Mouse (Mus musculus) Patski (cell line): ENCODE results near the gene Kif2c. TPM values are rescaled to one million over a fixed set of nuclear protein-coding genes. Genes with fewer than 3 reads are reported as not detected.

Experiments used
- ATAC-seq: fragments of 100-300 bp; one replicate; pipeline ENCODE4 v1.8.0; 2021
- CTCF ChIA-PET: fragments of 350-600 bp; sonication (Branson Sonifier 250); formaldehyde crosslinking; loops from one replicate; lab custom pipeline; 2022; ENCODE audit warnings: inconsistent platforms; lab: Charles Lee
- POLR2A ChIA-PET: fragments of 350-600 bp; sonication (Branson Sonifier 250); formaldehyde crosslinking; loops from one replicate; lab custom pipeline; 2022; ENCODE audit warnings: antibody characterized with exemption, inconsistent platforms; lab: Charles Lee
- DNase-seq: peaks from one replicate; pipeline ENCODE4 v3.0.0-alpha.2; 2011; ENCODE audit warnings: low read depth, low spot score
- H3K27me3 ChIP-seq: fragments of 371-371 bp; one replicate; pipeline ENCODE4 v1.5.1; 2021
- CTCF ChIP-seq: fragments of 100-300 bp; IDR thresholded peaks from one replicate; pipeline ENCODE4 v1.5.1; 2021
- in situ Hi-C: fragments of 300-500 bp; cut with MboI; formaldehyde crosslinking; loops from 3 replicates; pipeline ENCODE4 v1.11.1; 2018; ENCODE audit warnings: low pct_unique_long_range_greater_than_20kb, mixed read lengths
- polyA plus RNA-seq: library from polyadenylated mRNA; unstranded; gene quantifications from one replicate; pipeline ENCODE4 v1.2.3, GENCODE M21; 2021

Gene Kif2c
- polyA plus RNA-seq, 1 experiment from 2014 or later = 26.4 TPM

- DNase-seq (no peak), ATAC-seq (no peak)
- no peak for TF ChIP-seq CTCF
- CTCF ChIA-PET = no interaction called here
- H3K27me3 ChIP-seq = no peaks in the 10 kb centered on the region
- in situ Hi-C loops = loop anchor here (5.0 kb wide), 1 partner anchor 308 kb away; the partner anchor contains the start of gene Hpdl
- POLR2A ChIA-PET = no interaction called here
These were observed 51.6 kb downstream of the Kif2c start for GRCm38 (mm10) chr4:117130790-117131189.

- ChIA-PET CTCF (interaction anchor here (1.1 kb wide), 1 partner anchor 11 kb away, joined by 3 read pairs; no protein-coding TSS in a partner anchor), POLR2A (no interaction called here)
- in situ Hi-C loops = loop anchor here (10.0 kb wide), 1 partner anchor 403 kb away; the partner anchor contains the start of gene Tesk2
- no peak for TF ChIP-seq CTCF
- ATAC-seq (no peak), DNase-seq (no peak)
- H3K27me3 ChIP-seq = no peaks in the 10 kb centered on the region
These were observed 54.3 kb downstream of the Kif2c start for GRCm38 (mm10) chr4:117127991-117128686.

GRCm38 (mm10) chr4:117126675-117127290 is 55.7 kb downstream of the Kif2c start, which contains the start of gene Tctex1d4:
Gene Tctex1d4 (plus strand): TSS chr4:117126794.
- ChIA-PET POLR2A (no interaction called here), CTCF (interaction anchor here (1.1 to 1.5 kb wide), 4 partner anchors 14 to 124 kb away, joined by 3 to 4 read pairs (median 4); no protein-coding TSS in a partner anchor)
- in situ Hi-C loops = loop anchor here (10.0 kb wide), 1 partner anchor 402 kb away; the partner anchor contains the start of gene Tesk2
- DNase-seq (no peak), ATAC-seq (peak; percentile 65)
- no peak for TF ChIP-seq CTCF
- H3K27me3 ChIP-seq = no peaks in the 10 kb centered on the region

GRCm38 (mm10) chr4:117125910-117126674 is 56.3 kb downstream of the Kif2c start:
- TF ChIP-seq CTCF = no peak
- DNase-seq (no peak), ATAC-seq (peak; percentile 77)
- CTCF ChIA-PET = interaction anchor here (1.1 to 1.5 kb wide), 5 partner anchors 8 to 124 kb away, joined by 3 to 5 read pairs (median 4); partner anchors contain the start of gene Plk3
- POLR2A ChIA-PET = interaction anchor here (1.2 kb wide), 1 partner anchor 310 kb away, joined by 3 read pairs; no protein-coding TSS in a partner anchor
- in situ Hi-C loops = loop anchor here (10.0 kb wide), 1 partner anchor 401 kb away; the partner anchor contains the start of gene Tesk2
- H3K27me3 ChIP-seq = no peaks in the 10 kb centered on the region

GRCm38 (mm10) chr4:117125348-117125909 is 57.0 kb downstream of the Kif2c start, which contains the start of gene Btbd19:
Gene Btbd19 (minus strand): TSS chr4:117125725.
- CTCF ChIA-PET = interaction anchor here (1.1 to 1.5 kb wide), 3 partner anchors 8 to 104 kb away, joined by 3 to 5 read pairs (median 4); partner anchors contain the start of gene Plk3
- ATAC-seq = peak; percentile 9

GRCm38 (mm10) chr4:117124518-117125347 is 57.7 kb downstream of the Kif2c start:
- in situ Hi-C loops = loop anchor here (10.0 kb wide), 1 partner anchor 400 kb away; the partner anchor contains the start of gene Tesk2
- ATAC-seq = no peak
- TF ChIP-seq CTCF = no peak
- DNase-seq = no peak
- no peaks in the 10 kb centered on the region for H3K27me3 ChIP-seq
- ChIA-PET POLR2A (interaction anchor here (1.2 kb wide), 1 partner anchor 309 kb away, joined by 3 read pairs; no protein-coding TSS in a partner anchor), CTCF (interaction anchor here (1.3 kb wide), 1 partner anchor 9 kb away, joined by 5 read pairs; the partner anchor contains the start of gene Plk3)

More at GRCm38 (mm10) chr4:117125348-117125909, 57.0 kb downstream of the Kif2c start, which contains the start of gene Btbd19:
- POLR2A ChIA-PET = interaction anchor here (1.2 kb wide), 1 partner anchor 310 kb away, joined by 3 read pairs; no protein-coding TSS in a partner anchor
- in situ Hi-C loops = loop anchor here (10.0 kb wide), 1 partner anchor 401 kb away; the partner anchor contains the start of gene Tesk2
- no peaks in the 10 kb centered on the region for H3K27me3 ChIP-seq
- DNase-seq = no peak
- TF ChIP-seq CTCF = no peak

GRCm38 (mm10) chr4:117124218-117124517 is 58.3 kb downstream of the Kif2c start:
- no peaks in the 10 kb centered on the region for H3K27me3 ChIP-seq
- ChIA-PET CTCF (no interaction called here), POLR2A (no interaction called here)
- ATAC-seq = no peak
- no peak for TF ChIP-seq CTCF
- in situ Hi-C loops = loop anchor here (10.0 kb wide), 1 partner anchor 399 kb away; the partner anchor contains the start of gene Tesk2
- DNase-seq = no peak

- in situ Hi-C loops = loop anchor here (10.0 kb wide), 1 partner anchor 399 kb away; the partner anchor contains the start of gene Tesk2
- no peak for TF ChIP-seq CTCF
- no peaks in the 10 kb centered on the region for H3K27me3 ChIP-seq
- ChIA-PET CTCF (interaction anchor here (3.7 kb wide), 1 partner anchor 9 kb away, joined by 19 read pairs; the partner anchor contains the start of gene Plk3), POLR2A (interaction anchor here (3.4 kb wide), 1 partner anchor 9 kb away, joined by 8 read pairs; the partner anchor contains the start of gene Plk3)
- ATAC-seq (no peak), DNase-seq (no peak)
These were observed 58.8 kb downstream of the Kif2c start for GRCm38 (mm10) chr4:117123546-117124217.
